Mouse (Mus musculus) lung, postnatal 4 days (tissue): ENCODE measurements at regions not wholly inside any gene's neighbourhood (a gene's known extent, or its start where the extent isn't known, plus 50 kb on each side); places are given as distances from the start of the nearest gene placed in this dataset.
"Not testable (repeated sequence)": the region's sequence is repeated elsewhere in the genome, so short reads cannot be mapped to it uniquely, and the experiment has no call there.

Experiments used
- DNase-seq, 2 experiments: peaks; one replicate each; pipeline ENCODE4 v3.0.0; 2021

DNA sequence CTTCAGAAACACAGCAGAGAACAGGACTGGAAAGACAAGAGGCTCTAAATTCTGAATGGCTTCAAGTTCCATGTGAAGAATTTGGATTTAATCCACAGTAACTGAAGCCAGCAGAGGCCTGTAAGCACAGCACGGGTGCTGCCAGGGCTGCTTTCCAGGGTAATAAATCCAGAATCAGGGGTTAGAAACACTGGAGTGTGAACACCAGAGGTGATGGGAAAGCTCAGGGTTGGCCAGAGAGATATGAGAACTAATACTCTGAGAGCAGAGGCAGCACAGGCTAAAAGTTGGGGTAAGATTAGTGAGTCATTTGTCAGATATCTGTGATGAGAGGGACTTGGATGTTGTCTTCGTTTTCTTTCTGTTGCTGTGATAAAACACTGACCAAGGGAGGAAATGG lies 153.6 kb upstream of the Tmc3 start:
- DNase-seq = peak; percentile 23 to 49

DNA sequence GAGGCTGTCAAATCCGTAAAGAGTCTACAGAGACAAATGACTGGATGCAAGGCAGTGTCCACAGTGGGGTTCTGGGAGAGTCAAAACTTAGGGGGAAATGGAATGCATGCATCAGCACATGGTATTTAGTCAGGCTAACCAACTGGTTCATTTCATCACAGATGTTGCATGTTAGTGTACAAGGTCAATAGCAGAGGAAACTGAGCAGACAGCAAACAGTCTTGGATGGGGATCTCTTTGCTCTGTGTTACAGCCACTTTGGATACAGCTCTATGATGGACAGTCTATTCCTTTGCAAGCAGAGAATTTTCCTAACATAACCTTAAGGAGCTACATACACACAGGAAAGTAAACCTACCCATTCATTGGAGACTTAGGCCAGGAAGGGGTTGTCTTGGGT lies 151.9 kb upstream of the Tmc3 start:
- no peak for DNase-seq

DNA sequence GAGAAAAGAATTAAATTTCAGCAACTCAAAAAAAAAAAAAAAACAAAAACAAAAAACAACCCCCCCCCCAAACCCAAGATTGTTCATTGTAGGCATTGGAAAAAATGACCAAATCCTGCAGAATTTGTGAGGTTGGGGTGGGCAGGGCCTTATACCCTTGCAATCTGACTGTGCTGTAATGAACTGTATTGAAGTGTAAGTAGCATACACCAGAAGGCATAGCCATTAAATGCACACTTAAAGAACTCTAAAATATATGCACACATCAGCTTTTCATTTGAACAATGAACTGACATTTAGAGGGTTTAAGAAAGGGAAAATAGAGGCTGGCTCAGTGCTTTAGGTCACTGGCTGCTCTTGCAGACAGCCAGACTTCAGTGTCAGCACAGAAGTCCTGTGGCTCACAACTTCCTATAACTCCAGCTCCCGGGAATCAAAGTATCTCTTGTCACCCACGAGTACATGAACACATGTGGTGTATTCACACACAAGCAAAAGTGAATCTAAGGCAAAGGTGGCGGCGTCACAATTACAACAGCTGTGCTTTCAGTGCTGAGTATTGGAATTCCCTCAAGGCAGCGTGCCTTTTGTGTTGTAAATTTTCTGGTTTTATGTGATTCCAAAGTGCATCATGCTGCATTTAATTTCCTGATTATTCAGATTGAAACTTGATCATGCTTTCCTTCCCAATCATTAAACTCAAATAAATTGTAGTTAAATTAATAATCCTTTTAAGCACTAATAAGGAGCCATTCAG lies 150.6 kb upstream of the Tmc3 start:
- no peak for DNase-seq

DNA sequence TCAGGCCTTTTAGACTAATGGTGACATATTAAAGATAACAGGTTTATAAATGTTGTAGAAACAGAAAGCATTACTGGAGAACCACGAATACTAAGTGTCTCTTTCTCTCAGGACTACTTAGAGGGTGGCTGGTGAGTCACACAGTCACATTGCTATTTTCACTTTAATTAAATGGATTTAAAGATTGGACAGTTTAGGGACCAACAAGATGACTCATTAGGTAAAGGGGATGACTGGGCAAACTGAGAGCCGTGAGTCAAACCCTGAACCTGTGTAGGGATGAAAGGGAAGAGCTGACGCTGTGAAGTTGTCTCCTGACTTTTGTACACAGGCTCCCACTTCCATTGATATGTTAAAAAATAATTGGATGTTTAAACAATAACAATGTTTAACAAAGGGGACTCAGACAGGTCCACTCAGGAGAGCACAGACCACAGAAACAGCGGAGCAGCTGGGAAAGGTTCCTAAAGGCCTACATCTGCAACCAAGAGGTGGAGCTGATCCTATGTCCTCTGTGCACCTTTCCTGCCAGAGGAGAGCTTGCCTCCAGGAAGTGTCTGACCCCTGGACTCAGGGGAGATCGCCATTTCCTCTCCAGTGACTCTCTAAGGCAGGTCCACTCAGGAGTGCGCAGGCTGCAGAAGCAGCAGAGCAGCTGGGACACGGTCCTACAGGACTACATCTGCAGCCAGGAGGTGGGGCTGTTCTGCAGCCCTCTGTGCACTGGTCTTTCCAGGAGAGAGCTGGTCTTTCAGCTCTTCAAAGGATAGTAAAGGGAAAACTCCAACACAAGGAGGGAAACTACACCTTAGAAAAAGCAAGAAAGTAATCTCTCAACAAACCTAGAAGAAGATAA lies 146.0 kb upstream of the Tmc3 start:
- no peak for DNase-seq

DNA sequence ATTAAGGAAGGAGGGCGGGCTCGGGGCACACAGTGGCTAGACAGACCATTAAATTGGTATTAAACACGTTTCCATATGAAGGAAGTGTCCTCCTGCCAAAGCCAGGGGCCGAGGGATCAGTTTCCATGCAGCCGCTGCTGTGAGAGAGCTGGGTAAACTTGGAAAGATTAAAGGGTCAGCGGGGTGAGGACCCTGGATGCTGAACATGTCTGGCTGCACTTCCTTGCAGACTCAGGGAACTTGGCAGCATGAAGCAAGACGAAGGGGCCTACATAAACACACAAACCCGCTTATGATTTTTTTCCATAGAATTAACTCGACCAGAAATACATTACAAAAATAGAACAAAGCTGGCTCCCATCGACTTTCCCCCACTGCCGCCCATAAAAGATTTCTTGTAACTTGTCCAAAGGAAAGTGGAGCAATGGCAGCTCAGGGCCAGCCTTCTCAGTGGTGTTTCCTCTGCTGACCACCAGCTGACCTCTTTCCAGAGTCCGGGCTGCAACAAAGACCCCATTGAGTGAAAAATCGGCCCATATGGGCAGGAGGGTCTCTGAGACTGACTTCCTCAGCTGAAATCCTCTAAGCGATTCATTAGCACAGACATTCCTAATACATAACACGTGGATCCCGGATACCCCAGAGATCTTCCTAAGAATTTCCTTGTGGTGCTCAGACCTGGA lies 141.0 kb upstream of the Tmc3 start:
- peak; percentile 29 to 65 for DNase-seq

DNA sequence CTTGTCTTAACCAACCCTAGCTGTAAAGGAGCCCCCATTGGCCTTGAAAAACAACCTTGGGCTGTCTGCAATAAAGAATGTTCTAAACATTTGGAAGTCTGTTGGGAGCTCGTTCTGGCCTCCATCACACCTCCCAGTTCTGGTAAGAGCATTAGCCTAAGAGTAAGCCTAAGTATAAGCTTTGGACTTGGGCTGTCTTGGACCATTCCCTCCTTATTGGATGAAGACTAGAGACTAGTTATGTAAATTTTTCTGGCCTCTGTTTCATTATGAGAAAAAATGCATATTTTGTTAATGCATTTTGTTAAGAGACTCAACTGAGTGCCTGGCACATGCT lies 140.5 kb upstream of the Tmc3 start:
- DNase-seq = no peak

DNA sequence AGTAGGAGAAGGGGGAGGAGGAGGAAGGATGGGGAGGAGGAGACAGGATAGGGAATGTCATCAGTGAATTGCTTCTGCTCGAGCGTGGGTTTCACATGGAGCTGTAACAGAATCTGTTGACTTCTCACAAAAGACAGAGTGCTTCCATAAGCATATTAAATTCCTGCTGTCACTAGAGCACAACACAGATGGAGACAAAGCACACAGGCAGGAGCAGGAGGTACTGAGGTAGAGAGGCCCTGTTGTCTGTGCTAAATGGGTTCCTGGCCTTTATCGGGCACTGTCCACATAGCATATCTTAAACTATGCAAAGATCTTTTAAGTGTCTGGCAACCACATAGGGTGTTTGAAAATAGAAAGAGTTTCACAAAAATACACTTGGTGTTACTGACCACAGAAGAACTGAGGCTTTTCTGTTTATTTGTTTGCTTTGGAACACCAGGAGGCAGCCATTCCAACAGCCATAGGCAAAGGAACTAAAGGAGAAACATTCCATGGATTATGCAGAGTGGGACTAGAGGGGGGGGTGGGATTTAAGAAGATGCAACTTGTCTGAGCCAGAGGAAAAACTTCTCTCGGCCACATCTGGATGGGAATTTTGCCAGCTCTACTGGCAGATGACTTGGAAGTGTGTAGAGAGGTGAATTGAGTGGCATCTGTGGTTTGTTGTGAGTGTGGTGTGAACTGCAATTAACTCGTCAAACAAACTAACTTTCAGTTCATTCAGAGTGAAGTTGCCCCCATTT lies 139.4 kb upstream of the Tmc3 start:
- DNase-seq = no peak

DNA sequence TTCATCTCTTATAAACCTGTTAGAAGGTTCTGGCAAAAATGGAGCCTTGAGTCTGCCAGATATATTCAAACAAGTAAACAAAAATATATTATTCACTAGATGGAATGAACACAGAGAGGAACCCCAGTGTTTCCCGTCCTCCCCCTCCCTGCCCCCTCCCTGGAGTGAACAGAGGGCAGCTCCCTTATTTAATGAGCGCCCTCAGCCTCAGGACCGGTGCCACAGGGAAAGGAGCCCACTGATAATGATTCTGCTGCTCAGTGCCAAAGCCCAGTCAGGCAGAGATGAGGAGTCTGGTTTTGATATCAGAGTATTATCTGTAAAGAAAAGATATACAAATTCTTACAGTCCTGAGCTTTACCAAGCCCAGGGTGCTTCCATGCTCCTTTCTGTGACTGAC lies 134.4 kb upstream of the Tmc3 start:
- no peak for DNase-seq

DNA sequence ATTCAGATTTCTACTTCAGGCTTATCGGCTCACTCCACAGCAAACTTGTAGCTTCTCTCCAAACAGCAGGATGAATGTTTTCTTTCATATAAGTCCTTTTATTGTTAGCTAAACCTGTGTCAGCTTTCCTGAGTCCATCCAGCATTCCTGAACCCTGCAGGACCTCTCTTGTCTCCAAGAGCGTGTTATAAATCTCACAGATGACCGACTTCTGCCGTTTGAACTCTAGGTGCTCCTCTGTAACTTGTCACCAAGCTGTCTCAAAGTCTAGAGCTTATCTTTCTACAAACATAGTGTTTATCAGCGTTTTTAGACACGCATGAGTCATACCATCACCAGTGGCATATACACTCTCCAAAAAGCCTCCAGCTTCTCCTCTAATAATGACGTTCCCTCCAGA lies 132.4 kb upstream of the Tmc3 start:
- DNase-seq = no peak

DNA sequence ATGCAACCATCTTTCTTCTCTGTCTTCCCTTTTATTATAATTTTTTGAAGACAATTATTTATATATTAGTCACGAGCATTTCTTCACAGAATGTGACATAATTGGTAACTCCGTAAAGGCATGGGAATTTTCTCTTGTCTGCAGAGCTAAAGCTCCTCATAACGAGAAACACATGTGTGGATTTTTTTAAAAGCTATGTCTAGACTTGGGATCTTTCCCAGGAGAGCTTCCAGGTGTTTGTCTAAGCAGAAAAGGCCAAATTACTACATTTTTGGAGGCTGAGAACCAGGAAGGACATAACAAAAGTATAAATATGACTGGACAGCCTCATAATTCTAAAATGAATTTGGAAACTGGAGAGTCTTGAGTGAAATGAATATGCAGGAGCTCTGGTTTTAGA lies 125.2 kb upstream of the Tmc3 start:
- no peak for DNase-seq

DNA sequence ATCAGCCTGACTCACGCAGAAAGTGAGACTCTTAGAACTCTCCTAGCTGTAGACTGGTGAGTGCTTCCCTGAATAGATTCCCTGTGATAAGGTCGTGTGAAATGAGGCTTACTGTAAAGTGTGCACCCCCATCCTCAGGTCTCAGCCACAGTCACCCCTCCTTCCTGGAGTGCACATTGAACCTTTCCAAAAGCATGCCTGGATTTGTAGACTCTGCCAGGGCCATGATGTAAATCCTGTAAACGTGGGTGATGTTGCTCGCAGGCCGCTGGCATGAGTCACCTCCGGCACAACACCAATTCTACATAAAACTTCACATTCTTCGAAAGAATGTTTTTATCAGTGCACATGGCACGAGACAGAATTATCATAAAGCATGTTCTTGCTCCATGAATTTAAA lies 117.7 kb upstream of the Tmc3 start:
- DNase-seq = no peak

DNA sequence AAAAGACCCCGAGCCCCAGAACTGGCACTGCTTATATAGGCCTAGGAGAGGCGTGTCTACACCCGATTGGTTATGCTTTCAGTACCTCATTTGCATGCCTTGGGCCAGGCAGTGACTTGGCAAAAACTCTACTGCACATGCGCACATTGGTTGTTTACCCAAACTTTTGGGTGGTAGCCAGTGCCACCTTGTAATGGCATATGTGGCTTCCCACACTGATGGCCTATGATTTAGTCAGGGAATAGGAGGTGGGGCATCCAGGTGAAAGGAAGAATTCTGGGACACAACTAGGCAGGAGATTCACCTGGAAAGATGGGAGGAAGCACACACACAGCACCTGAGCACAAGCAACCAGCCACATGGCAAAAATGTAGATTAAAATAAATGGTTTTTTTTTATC lies 114.9 kb upstream of the Tmc3 start:
- not testable (repeated sequence) for DNase-seq

DNA sequence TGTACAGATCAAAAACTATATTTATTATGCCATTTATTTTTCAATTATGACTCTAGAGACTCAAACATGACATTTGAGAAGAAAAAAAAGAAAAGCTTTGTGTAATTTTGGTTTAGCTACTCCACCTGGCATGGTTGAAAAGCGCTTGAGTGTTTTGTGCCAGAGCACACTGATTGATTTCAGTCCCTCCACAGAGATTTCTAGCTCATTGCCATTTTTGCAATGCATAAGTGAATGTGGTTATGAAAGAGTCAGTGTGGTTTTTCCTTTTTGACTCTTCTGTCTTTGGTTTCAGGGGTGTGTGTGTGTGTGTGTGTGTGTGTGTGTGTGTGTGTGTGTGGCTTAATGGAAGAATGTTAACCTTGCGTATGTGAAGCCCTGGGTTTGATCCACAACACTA lies 113.6 kb upstream of the Tmc3 start:
- DNase-seq = no peak

DNA sequence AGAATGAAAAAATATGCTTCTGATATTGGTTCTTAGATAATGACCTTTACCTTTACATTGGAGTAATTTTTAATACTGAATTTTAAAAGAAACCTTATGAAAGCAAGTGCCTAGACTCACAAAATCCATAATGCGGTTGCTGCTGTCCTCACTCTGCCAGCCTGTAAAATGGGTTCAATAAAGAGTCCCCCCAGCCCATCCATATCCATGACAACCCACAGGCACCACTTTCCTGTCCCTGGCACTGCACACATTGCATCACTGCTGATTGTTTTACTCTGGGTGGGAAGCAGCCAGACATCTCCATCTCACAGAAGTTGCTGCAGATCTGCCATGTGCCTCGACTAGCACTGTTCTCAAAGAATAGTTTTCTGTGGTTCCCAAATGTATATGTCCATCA lies 110.3 kb upstream of the Tmc3 start:
- DNase-seq = no peak

DNA sequence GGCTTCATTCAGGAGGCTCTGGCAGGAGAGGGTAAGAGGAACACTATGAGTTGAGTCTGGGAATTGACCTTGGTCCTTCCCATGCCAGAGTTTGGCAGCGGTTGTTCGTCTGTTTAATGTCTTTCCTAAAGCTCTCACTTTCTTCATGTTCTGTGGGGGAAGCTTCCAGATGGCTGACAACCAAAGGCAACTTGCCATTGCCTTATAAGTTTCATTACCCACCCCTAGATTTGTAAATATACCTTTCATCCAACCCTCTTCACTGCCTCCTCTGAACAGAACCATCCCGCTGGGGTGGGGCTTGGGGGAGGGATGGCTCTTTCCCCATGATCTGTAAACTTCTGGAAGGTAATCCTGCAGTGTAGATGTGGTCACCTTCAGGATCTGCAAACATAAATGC lies 109.7 kb upstream of the Tmc3 start:
- DNase-seq = no peak

DNA sequence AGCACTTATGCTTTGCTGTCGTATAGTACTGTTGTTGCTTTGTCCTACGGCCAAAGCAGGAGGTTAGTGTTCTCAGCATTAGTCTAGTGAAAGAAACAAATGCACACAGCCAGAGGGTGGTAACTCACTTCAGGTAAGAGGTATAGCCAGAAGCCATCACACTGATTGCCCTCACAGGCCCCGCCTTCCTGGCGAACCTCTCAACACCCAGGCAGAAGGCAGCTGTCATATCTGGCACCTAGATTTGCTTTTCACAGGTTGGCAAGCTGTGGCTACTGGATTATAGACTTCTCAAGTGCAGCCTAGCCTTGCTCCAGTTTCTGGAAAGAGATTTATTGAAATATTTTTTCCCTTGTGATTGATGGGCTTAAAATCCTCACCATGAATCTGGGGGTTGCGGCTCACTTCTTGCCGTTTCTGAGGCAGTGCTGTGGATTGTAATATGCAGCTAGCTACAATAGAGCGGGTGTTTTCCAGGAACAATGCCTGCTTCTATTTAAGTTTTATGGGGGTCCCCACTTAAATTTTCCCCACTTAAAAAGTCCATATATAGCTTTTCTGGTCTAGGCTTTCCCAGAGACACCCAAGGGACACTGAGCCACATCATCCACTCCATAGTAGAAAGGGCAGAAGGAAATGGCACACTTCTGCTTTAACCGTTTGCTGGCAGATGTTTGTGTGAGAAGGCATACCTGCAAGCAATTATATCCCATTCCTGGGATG lies 109.1 kb upstream of the Tmc3 start:
- no peak for DNase-seq

DNA sequence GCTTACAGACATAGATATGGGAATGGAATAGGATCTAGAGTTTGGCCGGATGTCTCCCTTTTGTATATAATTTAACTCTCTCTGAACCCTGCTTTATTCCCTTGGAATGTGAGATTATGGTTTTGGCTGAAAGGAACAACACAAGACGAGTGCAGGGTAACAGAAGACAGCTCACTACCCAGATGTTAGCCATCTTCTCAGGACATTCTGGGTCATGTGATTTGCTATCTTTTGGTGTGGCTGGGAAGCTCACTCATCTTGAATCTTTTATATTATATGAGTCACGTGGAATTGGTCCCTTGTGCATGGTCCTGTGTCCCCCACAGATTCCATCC lies 108.6 kb upstream of the Tmc3 start:
- DNase-seq = no peak

DNA sequence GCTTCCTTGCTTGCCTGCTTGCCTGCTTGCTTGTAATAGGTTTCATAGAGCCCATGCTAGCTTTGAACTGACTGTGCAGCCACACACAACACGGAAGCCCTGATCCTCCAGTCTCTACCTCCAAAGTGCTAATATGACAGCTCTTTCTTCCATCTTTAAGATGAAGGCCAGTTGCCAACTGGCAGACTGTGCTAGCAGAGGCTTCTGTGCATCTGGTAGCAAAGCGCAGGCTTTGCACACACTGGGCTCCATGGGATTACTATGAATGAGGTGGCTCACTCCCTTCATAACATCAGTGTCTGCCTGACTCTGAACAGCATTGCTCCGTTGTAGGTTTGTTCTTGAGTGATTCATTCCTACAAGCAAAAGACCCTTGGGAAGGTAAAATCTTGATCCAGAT lies 107.9 kb upstream of the Tmc3 start:
- no peak for DNase-seq

DNA sequence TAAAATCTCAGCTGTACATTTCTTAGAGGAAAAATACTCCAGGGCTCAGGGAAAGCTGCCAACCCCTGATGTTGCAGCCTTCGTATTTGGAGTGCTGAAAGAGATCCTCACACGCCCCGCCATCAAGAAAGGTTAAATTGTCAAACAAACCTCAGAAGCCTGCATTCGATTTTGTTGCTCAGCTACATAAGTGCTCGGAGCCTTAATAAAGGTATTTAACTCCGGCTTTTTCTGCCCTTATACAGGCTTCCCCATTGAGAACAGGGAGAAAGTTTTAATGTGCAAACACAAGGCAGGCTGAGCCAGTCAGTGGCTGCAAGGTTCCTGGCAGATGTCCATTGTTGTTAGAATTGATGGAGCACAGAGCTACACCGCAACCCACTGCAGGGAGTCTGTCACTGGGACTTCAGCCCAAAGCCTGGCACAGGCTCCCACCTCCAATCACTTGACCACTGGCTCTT lies 107.0 kb upstream of the Tmc3 start:
- no peak for DNase-seq

DNA sequence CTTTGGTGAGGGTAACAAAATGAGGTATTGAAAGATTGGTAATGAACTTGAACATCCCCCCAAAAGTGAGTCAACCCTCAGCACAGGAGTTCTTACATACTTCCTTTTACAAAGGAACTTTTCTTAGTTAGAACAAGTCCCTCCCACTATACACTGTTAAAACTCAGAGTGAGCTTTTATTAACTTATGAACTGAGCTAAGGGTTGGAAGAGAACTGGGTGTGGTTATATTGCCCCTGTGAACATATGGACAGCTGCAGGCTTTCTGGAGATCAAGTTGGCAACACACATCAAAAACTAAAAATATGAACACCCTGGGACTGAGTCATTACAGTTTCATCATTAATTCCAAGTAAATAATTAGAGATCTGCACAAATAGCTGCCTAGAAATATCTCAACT lies 103.1 kb upstream of the Tmc3 start:
- no peak for DNase-seq

DNA sequence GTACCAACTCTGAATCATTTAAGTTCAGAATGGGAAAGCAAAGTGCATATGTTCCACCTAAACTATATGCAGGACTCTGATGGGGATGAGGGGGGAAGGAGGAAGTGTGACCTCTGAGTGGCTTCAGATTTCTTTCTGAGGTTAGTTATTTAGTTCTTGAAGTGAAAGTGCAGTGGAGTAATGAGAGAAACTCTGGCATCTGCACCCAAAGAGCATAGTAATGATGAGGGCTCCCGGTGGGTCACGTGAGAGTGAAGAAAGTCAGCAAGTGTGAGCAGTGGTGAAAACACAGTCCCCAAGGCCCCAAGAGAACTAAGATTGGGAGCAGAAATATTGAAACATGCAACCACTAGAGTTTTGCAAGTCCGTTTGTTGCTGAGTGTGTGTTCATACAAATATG lies 102.5 kb upstream of the Tmc3 start:
- DNase-seq = no peak

DNA sequence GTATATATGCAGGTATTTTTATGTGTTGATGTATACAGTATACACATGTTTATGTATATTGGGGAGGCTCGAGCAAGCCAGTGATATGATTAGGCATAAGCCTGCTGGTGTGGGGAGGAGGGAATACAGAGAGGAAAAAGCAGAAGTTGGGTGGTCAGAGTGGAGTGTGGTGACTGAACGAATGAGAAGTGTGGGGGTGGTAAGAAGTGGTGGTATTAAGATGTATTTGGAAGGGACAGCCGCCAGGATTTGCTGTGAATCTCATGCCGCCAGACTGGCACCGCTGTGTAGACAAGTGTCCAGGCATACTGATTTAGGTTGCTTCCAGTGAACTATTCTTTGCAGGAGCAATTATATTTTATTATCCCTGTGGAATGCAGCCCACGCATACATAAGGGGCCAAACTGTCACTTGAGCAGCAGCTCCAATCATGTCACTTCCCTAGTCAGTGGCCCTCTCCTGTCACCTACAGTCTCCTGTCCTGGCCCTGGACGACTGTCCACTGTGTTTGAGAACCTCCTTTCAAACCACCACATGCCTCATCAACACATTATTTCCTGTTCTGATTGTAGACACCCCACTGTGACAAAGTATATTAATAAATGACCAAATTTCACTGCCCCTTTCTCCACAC lies 101.9 kb upstream of the Tmc3 start:
- no peak for DNase-seq
